Mouse (Mus musculus): Measurements from ENCODE around the gene Defb36. TPM values are rescaled to one million over a fixed set of nuclear protein-coding genes. Genes with fewer than 3 reads are reported as not detected.
A peak's percentile ranks its signal among the peaks of the same experiment; 100 is the strongest.

Gene Defb36
- polyA plus RNA-seq, 1 experiment from 2014 or later = not detected

DNA sequence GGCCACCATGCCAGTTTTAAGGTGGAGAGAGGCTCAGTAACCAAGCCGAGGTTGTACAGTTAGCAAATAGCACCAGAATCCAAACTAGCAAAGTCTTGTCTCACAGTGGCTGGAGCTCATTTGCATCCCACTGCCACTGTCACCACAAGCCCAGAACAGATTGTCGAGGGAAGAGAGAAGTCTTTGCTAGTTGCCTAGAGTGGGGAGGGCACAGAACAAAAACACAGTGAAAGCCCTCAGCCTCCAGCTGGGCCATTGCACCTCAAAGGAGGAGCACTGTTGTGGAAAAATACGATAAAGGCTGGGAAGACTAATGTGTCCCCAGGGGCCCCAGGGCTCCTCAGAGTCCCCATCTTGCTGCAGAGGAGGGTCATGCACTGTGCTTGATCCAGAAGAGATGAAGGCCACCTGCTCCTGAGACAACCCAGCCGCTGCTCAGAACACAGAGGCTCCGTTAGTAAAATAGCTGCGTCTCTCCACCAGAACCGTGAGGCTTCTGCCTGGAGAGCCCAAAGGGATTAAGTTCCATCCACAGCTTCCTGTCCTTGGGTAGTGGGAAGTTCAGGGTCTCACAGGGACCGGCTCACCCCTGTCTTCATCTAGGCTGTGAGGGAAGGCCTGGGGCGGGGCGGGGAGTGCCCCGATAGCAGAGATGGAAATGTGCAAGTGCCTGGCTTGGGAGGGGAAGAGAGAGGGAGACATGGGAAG, 35.4 kb downstream of the Defb36 start:
- H3K4me2 ChIP-seq (ENCODE audit: low read length) = no peak overlapping the region
- WGBS = 9% methylated on average over 11 of the region's 11 CpGs
- ATAC-seq = no peak
- H3K9ac ChIP-seq (ENCODE audit: low read depth, low read length) = peak overlapping the region; percentile 6; the same call in 1 of the 2 replicates
- no peak overlapping the region for H3K27ac ChIP-seq (ENCODE audit: low read depth, low read length)
- no peaks in the 10 kb centered on the region for H3K9me3 ChIP-seq (ENCODE audit: control insufficient read depth, low read length)
- H3K36me3 ChIP-seq (ENCODE audit: control insufficient read depth, insufficient read depth, low read length) = no peaks in the 10 kb centered on the region
- H3K4me3 ChIP-seq (ENCODE audit: low read length) = no peak overlapping the region
- H3K27me3 ChIP-seq (replicated peaks; ENCODE audit: control insufficient read depth, insufficient read depth, low read length) = no peaks in the 10 kb centered on the region
- H3K4me1 ChIP-seq (ENCODE audit: control insufficient read depth, insufficient read depth, low read depth, low read length) = peaks cover 5% of the 10 kb centered on the region; the same call in 1 of the 2 replicates

DNA sequence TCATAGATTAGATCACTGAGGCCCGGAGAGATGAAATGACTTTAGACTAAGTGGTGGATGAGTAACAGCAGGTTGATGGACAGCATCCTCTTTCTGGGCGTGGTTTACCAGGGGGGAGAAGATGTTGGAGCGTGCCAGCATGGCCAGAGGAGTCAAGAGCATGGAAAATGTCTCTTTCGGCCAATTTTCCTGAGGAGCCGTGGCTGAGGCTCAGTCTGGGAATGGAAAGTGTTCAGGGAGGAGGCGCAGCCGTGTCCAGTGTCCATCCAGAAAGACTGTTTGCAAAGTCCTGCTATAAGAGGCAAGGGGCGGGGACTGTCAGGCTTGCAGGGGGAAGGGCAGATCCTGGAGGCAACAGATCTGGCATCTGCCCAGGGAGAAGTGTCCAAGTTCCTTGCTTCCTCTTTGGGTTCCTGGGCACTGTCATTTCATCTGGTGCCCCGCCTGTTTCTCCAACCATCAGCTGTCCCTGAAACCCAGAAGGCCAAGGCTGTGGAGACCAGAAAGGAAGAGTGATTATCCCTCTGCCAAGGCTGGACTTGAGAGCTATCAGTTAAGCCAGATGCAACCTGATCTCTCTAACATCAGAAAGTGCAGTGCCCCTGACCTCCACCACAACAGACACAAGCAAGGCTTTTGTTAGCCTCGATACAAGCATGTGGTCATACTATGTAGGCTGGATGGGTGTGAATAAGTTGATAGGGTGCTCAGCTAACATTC, 48.9 kb downstream of the Defb36 start:
- 72% methylated on average over 10 of the region's 10 CpGs for WGBS
- Histone ChIP-seq H3K4me3 (ENCODE audit: low read length) (no peak overlapping the region), H3K9ac (ENCODE audit: low read depth, low read length) (no peak overlapping the region), H3K36me3 (ENCODE audit: control insufficient read depth, insufficient read depth, low read length) (no peaks in the 10 kb centered on the region), H3K4me1 (ENCODE audit: control insufficient read depth, insufficient read depth, low read depth, low read length) (peaks cover 12% of the 10 kb centered on the region), H3K27me3 (replicated peaks; ENCODE audit: control insufficient read depth, insufficient read depth, low read length) (no peaks in the 10 kb centered on the region), H3K27ac (ENCODE audit: low read depth, low read length) (no peak overlapping the region; the same call in 1 of the 2 replicates), H3K9me3 (ENCODE audit: control insufficient read depth, low read length) (no peaks in the 10 kb centered on the region), H3K4me2 (ENCODE audit: low read length) (no peak overlapping the region)
- ATAC-seq = no peak

DNA sequence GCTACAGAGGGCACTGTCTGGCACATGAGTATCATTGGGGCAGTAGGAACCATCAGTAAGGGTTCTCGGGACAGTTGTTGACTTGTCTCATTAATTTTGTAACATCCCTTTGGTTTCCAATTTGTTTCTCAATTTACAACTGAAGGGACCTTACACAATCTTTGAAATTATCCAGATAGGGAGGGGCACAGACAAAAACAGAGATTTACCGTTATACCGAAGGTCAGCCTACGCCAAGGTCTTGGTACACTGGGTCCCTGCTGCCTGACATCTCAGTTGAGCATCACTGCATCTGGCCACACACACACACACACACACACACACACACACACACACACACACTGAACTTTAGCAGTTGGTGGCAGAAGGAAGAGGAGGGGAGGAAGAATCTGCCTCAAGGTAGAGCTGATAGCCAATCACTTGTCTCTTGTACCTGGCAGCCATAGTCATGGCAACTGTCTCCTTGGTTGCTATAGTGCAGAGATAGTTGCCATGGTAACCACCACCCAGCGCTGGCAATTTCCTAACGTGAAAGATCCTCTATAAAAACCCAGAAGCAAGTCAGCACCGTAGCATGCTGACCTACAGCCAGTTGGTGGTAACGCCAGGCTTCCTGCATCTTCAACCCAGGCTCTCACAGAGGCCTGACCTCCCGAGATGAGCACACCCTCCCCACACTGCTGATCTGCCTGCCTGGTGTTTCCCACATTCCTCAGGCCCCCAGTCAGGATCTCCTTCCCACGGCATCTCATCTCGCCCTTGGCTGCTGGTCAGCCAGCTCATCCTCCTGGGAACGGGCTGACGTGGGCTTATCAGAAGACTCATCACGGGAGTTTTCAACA, 50.0 kb downstream of the Defb36 start:
- Histone ChIP-seq H3K27ac (ENCODE audit: low read depth, low read length) (peak overlapping the region; percentile 89), H3K36me3 (ENCODE audit: control insufficient read depth, insufficient read depth, low read length) (no peaks in the 10 kb centered on the region), H3K9me3 (ENCODE audit: control insufficient read depth, low read length) (no peaks in the 10 kb centered on the region), H3K9ac (ENCODE audit: low read depth, low read length) (peak overlapping the region; percentile 57), H3K4me1 (ENCODE audit: control insufficient read depth, insufficient read depth, low read depth, low read length) (peaks cover 12% of the 10 kb centered on the region), H3K4me3 (ENCODE audit: low read length) (no peak overlapping the region), H3K27me3 (replicated peaks; ENCODE audit: control insufficient read depth, insufficient read depth, low read length) (no peaks in the 10 kb centered on the region), H3K4me2 (ENCODE audit: low read length) (peak overlapping the region; percentile 51)
- WGBS = 31% methylated on average over 14 of the region's 14 CpGs
- peak; percentile 95 for ATAC-seq

DNA sequence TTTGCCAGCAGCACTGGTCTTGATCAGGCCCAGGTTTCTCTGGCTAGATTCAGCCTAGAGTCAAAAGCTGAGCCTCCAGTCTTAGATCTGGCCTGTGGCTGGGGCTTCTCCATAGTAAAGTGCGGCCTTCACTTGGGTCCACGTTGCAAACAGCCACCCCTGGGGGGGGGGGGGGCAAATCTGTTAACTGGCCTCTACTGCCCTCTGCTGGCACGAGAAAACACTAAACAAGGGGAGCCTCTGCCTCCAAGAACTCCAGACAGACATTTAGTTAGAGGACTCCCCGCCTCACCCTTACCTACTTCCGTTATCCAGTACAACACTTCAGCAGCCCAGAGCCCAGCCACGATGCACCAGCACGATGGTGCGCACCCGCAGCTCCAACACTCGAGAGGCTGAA, 53.3 kb downstream of the Defb36 start:
- no peak overlapping the region for H3K9ac ChIP-seq (ENCODE audit: low read depth, low read length)
- H3K9me3 ChIP-seq (ENCODE audit: control insufficient read depth, low read length) = no peaks in the 10 kb centered on the region
- no peaks in the 10 kb centered on the region for H3K27me3 ChIP-seq (replicated peaks; ENCODE audit: control insufficient read depth, insufficient read depth, low read length)
- no peak overlapping the region for H3K27ac ChIP-seq (ENCODE audit: low read depth, low read length)
- WGBS = 67% methylated on average over 10 of the region's 10 CpGs
- peaks cover 12% of the 10 kb centered on the region for H3K4me1 ChIP-seq (ENCODE audit: control insufficient read depth, insufficient read depth, low read depth, low read length)
- no peaks in the 10 kb centered on the region for H3K36me3 ChIP-seq (ENCODE audit: control insufficient read depth, insufficient read depth, low read length)
- no peak overlapping the region for H3K4me2 ChIP-seq (ENCODE audit: low read length)
- ATAC-seq = no peak
- H3K4me3 ChIP-seq (ENCODE audit: low read length) = no peak overlapping the region

DNA sequence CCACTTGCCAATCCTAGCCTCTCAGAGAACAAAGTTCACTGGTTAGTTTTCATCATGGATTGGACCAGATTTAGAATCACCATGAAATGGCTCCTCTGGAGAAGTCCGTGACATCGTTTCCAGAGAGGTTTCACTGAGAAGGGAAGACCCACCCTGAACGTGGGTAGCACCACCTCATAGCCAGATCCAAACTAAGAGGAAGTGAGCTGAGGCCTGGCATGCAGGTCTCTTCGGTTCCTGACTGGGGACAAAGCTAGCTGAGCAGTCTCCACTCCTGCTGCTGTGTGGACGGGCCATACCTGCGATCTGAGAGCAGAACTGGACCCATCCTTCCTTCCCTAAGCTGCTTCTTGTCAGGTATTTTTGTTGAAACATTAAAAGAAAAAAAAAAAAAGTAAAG, 57.0 kb downstream of the Defb36 start:
- H3K9ac ChIP-seq (ENCODE audit: low read depth, low read length) = no peak overlapping the region
- no peaks in the 10 kb centered on the region for H3K9me3 ChIP-seq (ENCODE audit: control insufficient read depth, low read length)
- no peaks in the 10 kb centered on the region for H3K27me3 ChIP-seq (replicated peaks; ENCODE audit: control insufficient read depth, insufficient read depth, low read length)
- H3K4me2 ChIP-seq (ENCODE audit: low read length) = no peak overlapping the region
- no peaks in the 10 kb centered on the region for H3K36me3 ChIP-seq (ENCODE audit: control insufficient read depth, insufficient read depth, low read length)
- no peak for ATAC-seq
- H3K4me3 ChIP-seq (ENCODE audit: low read length) = no peak overlapping the region
- 81% methylated on average over 6 of the region's 6 CpGs for WGBS
- H3K4me1 ChIP-seq (ENCODE audit: control insufficient read depth, insufficient read depth, low read depth, low read length) = no peaks in the 10 kb centered on the region
- no peak overlapping the region for H3K27ac ChIP-seq (ENCODE audit: low read depth, low read length)

Other genes with a start within 250 kb of the Defb36 start
- 72.0 and 74.0 TPM in 2 replicates for gene Nrsn2, start 227.7 kb upstream of the Defb36 start, polyA plus RNA-seq (2015; fragmentation: Nextera tagmentation; extraction: Ambion mirVana)
- 10.5 and 11.8 TPM in 2 replicates for gene Sox12, start 206.3 kb upstream of the Defb36 start, polyA plus RNA-seq (2015; fragmentation: Nextera tagmentation; extraction: Ambion mirVana)
- 12.5 and 13.8 TPM in 2 replicates for gene Zcchc3, start 189.3 kb upstream of the Defb36 start, polyA plus RNA-seq (2015; fragmentation: Nextera tagmentation; extraction: Ambion mirVana)
- 3.1 and 4.1 TPM in 2 replicates for gene 6820408C15Rik, start 188.7 kb upstream of the Defb36 start, polyA plus RNA-seq (2015; fragmentation: Nextera tagmentation; extraction: Ambion mirVana)
- gene Defb23, start 139.7 kb upstream of the Defb36 start, polyA plus RNA-seq (2015; fragmentation: Nextera tagmentation; extraction: Ambion mirVana) = not detected in 2 replicates
- not detected in 2 replicates for gene Defb20, start 127.3 kb upstream of the Defb36 start, polyA plus RNA-seq (2015; fragmentation: Nextera tagmentation; extraction: Ambion mirVana)
- not detected in 2 replicates for gene Defb22, start 114.2 kb upstream of the Defb36 start, polyA plus RNA-seq (2015; fragmentation: Nextera tagmentation; extraction: Ambion mirVana)
- not detected in 2 replicates for gene Defb26, start 92.6 kb upstream of the Defb36 start, polyA plus RNA-seq (2015; fragmentation: Nextera tagmentation; extraction: Ambion mirVana)
- gene Defb28, start 86.1 kb upstream of the Defb36 start, polyA plus RNA-seq (2015; fragmentation: Nextera tagmentation; extraction: Ambion mirVana) = not detected in 2 replicates
- not detected in 2 replicates for gene Defb29, start 64.2 kb upstream of the Defb36 start, polyA plus RNA-seq (2015; fragmentation: Nextera tagmentation; extraction: Ambion mirVana)
- not detected in 2 replicates for gene Gm17416, start 35.0 kb upstream of the Defb36 start, polyA plus RNA-seq (2015; fragmentation: Nextera tagmentation; extraction: Ambion mirVana)
- not detected in 2 replicates for gene Defb21, start 31.6 kb upstream of the Defb36 start, polyA plus RNA-seq (2015; fragmentation: Nextera tagmentation; extraction: Ambion mirVana)
- not detected in 2 replicates for gene Defb19, start 24.0 kb upstream of the Defb36 start, polyA plus RNA-seq (2015; fragmentation: Nextera tagmentation; extraction: Ambion mirVana)
- gene Defb45, start 4.9 kb upstream of the Defb36 start, polyA plus RNA-seq (2015; fragmentation: Nextera tagmentation; extraction: Ambion mirVana) = not detected in 2 replicates
- gene Defb25, start 18.7 kb downstream of the Defb36 start, polyA plus RNA-seq (2015; fragmentation: Nextera tagmentation; extraction: Ambion mirVana) = not detected in 2 replicates
- 0.80 and 0.82 TPM in 2 replicates for gene Rem1, start 22.6 kb downstream of the Defb36 start, polyA plus RNA-seq (2015; fragmentation: Nextera tagmentation; extraction: Ambion mirVana)
- 172 and 178 TPM in 2 replicates for gene H13, start 65.1 kb downstream of the Defb36 start, polyA plus RNA-seq (2015; fragmentation: Nextera tagmentation; extraction: Ambion mirVana)
- gene Mcts2, start 82.7 kb downstream of the Defb36 start, polyA plus RNA-seq (2015; fragmentation: Nextera tagmentation; extraction: Ambion mirVana) = 32.2 and 36.7 TPM in 2 replicates
- 56.8 and 68.4 TPM in 2 replicates for gene Id1, start 131.9 kb downstream of the Defb36 start, polyA plus RNA-seq (2015; fragmentation: Nextera tagmentation; extraction: Ambion mirVana)
- gene Cox4i2, start 149.8 kb downstream of the Defb36 start, polyA plus RNA-seq (2015; fragmentation: Nextera tagmentation; extraction: Ambion mirVana) = 6.7 and 7.0 TPM in 2 replicates
- 138 and 159 TPM in 2 replicates for gene Bcl2l1, start 227.4 kb downstream of the Defb36 start, polyA plus RNA-seq (2015; fragmentation: Nextera tagmentation; extraction: Ambion mirVana)
- 14.8 and 19.8 TPM in 2 replicates for gene Tpx2, start 243.6 kb downstream of the Defb36 start, polyA plus RNA-seq (2015; fragmentation: Nextera tagmentation; extraction: Ambion mirVana)